Mouse (Mus musculus): ENCODE data around the gene Zfp512b. TPM values are rescaled to one million over a fixed set of nuclear protein-coding genes. Genes with fewer than 3 reads are reported as not detected.

The Zfp512b gene
- polyA plus RNA-seq, 1 experiment from 2014 or later: 60.7 TPM

Small RNA genes lying within 50 kb of the gene (microRNA-seq; reads per million reads assigned to microRNA genes)
- gene Mir7006 (ENCODE audit: insufficient number of aligned reads): not detected

Other genes starting within 250 kb of the Zfp512b start
- gene Zgpat, start 227.9 kb downstream of the Zfp512b start, polyA plus RNA-seq (2014; fragmentation: Nextera tagmentation; extraction: Ambion mirVana): 52.3 and 54.7 TPM in 2 replicates
- gene Arfrp1, start 227.4 kb downstream of the Zfp512b start, polyA plus RNA-seq (2014; fragmentation: Nextera tagmentation; extraction: Ambion mirVana): 64.5 and 77.0 TPM in 2 replicates
- 26.2 and 32.7 TPM in 2 replicates for gene Lime1, start 212.7 kb downstream of the Zfp512b start, polyA plus RNA-seq (2014; fragmentation: Nextera tagmentation; extraction: Ambion mirVana)
- gene Zbtb46, start 133.4 kb downstream of the Zfp512b start, polyA plus RNA-seq (2014; fragmentation: Nextera tagmentation; extraction: Ambion mirVana): 14.2 and 16.1 TPM in 2 replicates
- 0.15 TPM in 1 of 2 replicates, not detected in the other for gene Abhd16b, start 99.6 kb downstream of the Zfp512b start, polyA plus RNA-seq (2014; fragmentation: Nextera tagmentation; extraction: Ambion mirVana)
- gene Tpd52l2, start 95.7 kb downstream of the Zfp512b start, polyA plus RNA-seq (2014; fragmentation: Nextera tagmentation; extraction: Ambion mirVana): 143 and 148 TPM in 2 replicates
- gene Dnajc5, start 72.3 kb downstream of the Zfp512b start, polyA plus RNA-seq (2014; fragmentation: Nextera tagmentation; extraction: Ambion mirVana): 103 and 104 TPM in 2 replicates
- gene Uckl1, start 7.9 kb downstream of the Zfp512b start, polyA plus RNA-seq (2014; fragmentation: Nextera tagmentation; extraction: Ambion mirVana): 51.0 and 51.5 TPM in 2 replicates
- gene Prpf6, start 935 bp downstream of the Zfp512b start, polyA plus RNA-seq (2014; fragmentation: Nextera tagmentation; extraction: Ambion mirVana): 76.5 and 82.4 TPM in 2 replicates
- 52.0 and 58.5 TPM in 2 replicates for gene Samd10, start 6.4 kb upstream of the Zfp512b start, polyA plus RNA-seq (2014; fragmentation: Nextera tagmentation; extraction: Ambion mirVana)
- not detected in 2 replicates for gene Gm29797, start 64.2 kb upstream of the Zfp512b start, polyA plus RNA-seq (2014; fragmentation: Nextera tagmentation; extraction: Ambion mirVana)
- gene Sox18, start 78.8 kb upstream of the Zfp512b start, polyA plus RNA-seq (2014; fragmentation: Nextera tagmentation; extraction: Ambion mirVana): 15.8 and 18.8 TPM in 2 replicates
- gene Tcea2, start 87.5 kb upstream of the Zfp512b start, polyA plus RNA-seq (2014; fragmentation: Nextera tagmentation; extraction: Ambion mirVana): 21.1 and 22.6 TPM in 2 replicates
- gene Rgs19, start 101.2 kb upstream of the Zfp512b start, polyA plus RNA-seq (2014; fragmentation: Nextera tagmentation; extraction: Ambion mirVana): 64.7 and 74.8 TPM in 2 replicates
- not detected in 2 replicates for gene Lkaaear1, start 105.6 kb upstream of the Zfp512b start, polyA plus RNA-seq (2014; fragmentation: Nextera tagmentation; extraction: Ambion mirVana)
- gene Oprl1, start 122.2 kb upstream of the Zfp512b start, polyA plus RNA-seq (2014; fragmentation: Nextera tagmentation; extraction: Ambion mirVana): 12.8 and 15.8 TPM in 2 replicates
- 26.6 and 27.3 TPM in 2 replicates for gene Myt1, start 170.5 kb upstream of the Zfp512b start, polyA plus RNA-seq (2014; fragmentation: Nextera tagmentation; extraction: Ambion mirVana)
- gene Pcmtd2, start 245.1 kb upstream of the Zfp512b start, polyA plus RNA-seq (2014; fragmentation: Nextera tagmentation; extraction: Ambion mirVana): 27.1 and 33.4 TPM in 2 replicates

All from forebrain, embryonic 11.5 days (tissue).